Mouse (Mus musculus) activated CD4-positive, CD25-positive, alpha-beta regulatory T cell, adult 4 months (primary cell): ENCODE data around the gene Zfp260. TPM values are rescaled to one million over a fixed set of nuclear protein-coding genes. Genes with fewer than 3 reads are reported as not detected.
"Not testable (repeated sequence)": the region's sequence is repeated elsewhere in the genome, so short reads cannot be mapped to it uniquely, and the experiment has no call there.

Experiments
- ATAC-seq: one replicate; pipeline ENCODE4 v1.8.0; 2017
- polyA plus RNA-seq, 2 experiments: library from polyadenylated mRNA; unstranded; fragments of 100-300 nt; shearing (Covaris generic); gene quantifications; one replicate each; pipeline ENCODE4 v1.2.1; 2017

Zfp260 gene
- 10 to 100 TPM; 56.6 to 88.9 TPM for polyA plus RNA-seq

GRCm38 (mm10) chr7:30094646-30095429, at the start of gene Zfp260:
Gene Zfp260 (plus strand): TSS chr7:30094777.
- ATAC-seq, result peak; percentile 31

GRCm38 (mm10) chr7:30048126-30048525, 46.5 kb upstream of the Zfp260 start:
- ATAC-seq, result no peak

GRCm38 (mm10) chr7:30050882-30051548, 43.6 kb upstream of the Zfp260 start, which contains the start of gene Zfp14:
Gene Zfp14 (minus strand): TSS chr7:30051380.
- peak; percentile 99 for ATAC-seq

GRCm38 (mm10) chr7:30053591-30053990, 41.0 kb upstream of the Zfp260 start:
- no peak for ATAC-seq

- ATAC-seq, result no peak
Measured at GRCm38 (mm10) chr7:30060341-30060740, 34.2 kb upstream of the Zfp260 start.

- no peak for ATAC-seq
Measured at GRCm38 (mm10) chr7:30062478-30062877, 32.1 kb upstream of the Zfp260 start.

GRCm38 (mm10) chr7:30064622-30065021, 30.0 kb upstream of the Zfp260 start:
- ATAC-seq, result no peak

- peak; percentile 87 for ATAC-seq
Measured at GRCm38 (mm10) chr7:30072146-30073028, 22.2 kb upstream of the Zfp260 start, which contains the start of gene Zfp82. Gene Zfp82 (minus strand): TSS chr7:30072900.

GRCm38 (mm10) chr7:30086524-30086923, 8.1 kb upstream of the Zfp260 start:
- ATAC-seq, result no peak

GRCm38 (mm10) chr7:30089405-30089804, 5.2 kb upstream of the Zfp260 start:
- no peak for ATAC-seq

- peak; percentile 88 for ATAC-seq
Measured at GRCm38 (mm10) chr7:30090092-30090969, 4.2 kb upstream of the Zfp260 start, which contains the start of the genes Gm26920 and Zfp566. Gene Gm26920 (minus strand): TSS chr7:30090410. Gene Zfp566 (minus strand): TSS chr7:30090527.

- ATAC-seq, result no peak
Measured at GRCm38 (mm10) chr7:30090970-30091585, 3.5 kb upstream of the Zfp260 start.

GRCm38 (mm10) chr7:30092666-30093065, 1.9 kb upstream of the Zfp260 start:
- ATAC-seq, result no peak

- no peak for ATAC-seq
Measured at GRCm38 (mm10) chr7:30093918-30094415, 610 bp upstream of the Zfp260 start.

GRCm38 (mm10) chr7:30095551-30096125, 1.1 kb downstream of the Zfp260 start:
- ATAC-seq, result no peak

- peak; percentile 76 for ATAC-seq
Measured at GRCm38 (mm10) chr7:30099297-30099696, 4.7 kb downstream of the Zfp260 start.

GRCm38 (mm10) chr7:30116076-30116475, 21.5 kb downstream of the Zfp260 start:
- ATAC-seq, result no peak

- ATAC-seq, result not testable (repeated sequence)
Measured at GRCm38 (mm10) chr7:30117935-30118334, 23.4 kb downstream of the Zfp260 start.

GRCm38 (mm10) chr7:30121308-30122187, 27.0 kb downstream of the Zfp260 start, which contains the start of gene Zfp382:
Gene Zfp382 (plus strand): TSS chr7:30121942.
- ATAC-seq, result peak; percentile 87
